Mouse (Mus musculus): Measurements from ENCODE around the gene Gosr2.

Gosr2 gene

GRCm38 (mm10) chr11:103697565-103698176, at the start of gene Gosr2:
Gosr2 (minus strand) TSS chr11:103697898.
- peak; percentile 84 to 88 for DNase-seq (ENCODE audit: low spot score in 2 of 2)

GRCm38 (mm10) chr11:103735046-103735781, 37.5 kb upstream of the Gosr2 start:
- no peak for DNase-seq (ENCODE audit: low spot score in 2 of 2)

- no peak for DNase-seq (ENCODE audit: low spot score in 2 of 2)
Measured at GRCm38 (mm10) chr11:103734411-103735045, 36.8 kb upstream of the Gosr2 start.

GRCm38 (mm10) chr11:103733961-103734360, 36.3 kb upstream of the Gosr2 start:
- DNase-seq (ENCODE audit: low spot score in 2 of 2): no peak

GRCm38 (mm10) chr11:103733069-103733468, 35.4 kb upstream of the Gosr2 start:
- no peak for DNase-seq (ENCODE audit: low spot score in 2 of 2)

- no peak for DNase-seq (ENCODE audit: low spot score in 2 of 2)
Measured at GRCm38 (mm10) chr11:103732306-103732705, 34.6 kb upstream of the Gosr2 start.

GRCm38 (mm10) chr11:103731594-103731993, 33.9 kb upstream of the Gosr2 start:
- DNase-seq (ENCODE audit: low spot score in 2 of 2): no peak

- no peak for DNase-seq (ENCODE audit: low spot score in 2 of 2)
Measured at GRCm38 (mm10) chr11:103729282-103729985, 31.7 kb upstream of the Gosr2 start.

- DNase-seq (ENCODE audit: low spot score in 2 of 2): no peak
Measured at GRCm38 (mm10) chr11:103724331-103724771, 26.7 kb upstream of the Gosr2 start.

- no peak for DNase-seq (ENCODE audit: low spot score in 2 of 2)
Measured at GRCm38 (mm10) chr11:103722040-103722481, 24.4 kb upstream of the Gosr2 start.

GRCm38 (mm10) chr11:103721468-103722039, 23.9 kb upstream of the Gosr2 start:
- DNase-seq (ENCODE audit: low spot score in 2 of 2): peak in 1 of 2 experiments; percentile 24

GRCm38 (mm10) chr11:103719436-103719835, 21.7 kb upstream of the Gosr2 start:
- DNase-seq (ENCODE audit: low spot score in 2 of 2): no peak

- DNase-seq (ENCODE audit: low spot score in 2 of 2): no peak
Measured at GRCm38 (mm10) chr11:103716971-103717370, 19.3 kb upstream of the Gosr2 start.

GRCm38 (mm10) chr11:103714074-103714473, 16.4 kb upstream of the Gosr2 start:
- DNase-seq (ENCODE audit: low spot score in 2 of 2): no peak

- no peak for DNase-seq (ENCODE audit: low spot score in 2 of 2)
Measured at GRCm38 (mm10) chr11:103711851-103712587, 14.3 kb upstream of the Gosr2 start.

- no peak for DNase-seq (ENCODE audit: low spot score in 2 of 2)
Measured at GRCm38 (mm10) chr11:103709982-103710381, 12.3 kb upstream of the Gosr2 start.

- DNase-seq (ENCODE audit: low spot score in 2 of 2): no peak
Measured at GRCm38 (mm10) chr11:103707005-103707404, 9.3 kb upstream of the Gosr2 start.

GRCm38 (mm10) chr11:103698226-103698625, 528 bp upstream of the Gosr2 start:
- DNase-seq (ENCODE audit: low spot score in 2 of 2): no peak

GRCm38 (mm10) chr11:103696851-103697564, 690 bp downstream of the Gosr2 start:
- DNase-seq (ENCODE audit: low spot score in 2 of 2): peak in 1 of 2 experiments; percentile 64

GRCm38 (mm10) chr11:103693241-103693640, 4.5 kb downstream of the Gosr2 start:
- DNase-seq (ENCODE audit: low spot score in 2 of 2): no peak
